Mouse (Mus musculus) left cerebral cortex, postnatal 14 days (tissue): ENCODE measurements around the gene Pdcd6. TPM values are rescaled to one million over a fixed set of nuclear protein-coding genes. Genes with fewer than 3 reads are reported as not detected.

Source experiments
- DNase-seq, 2 experiments: peaks; one replicate each; pipeline ENCODE4 v3.0.0; 2021 to 2022; ENCODE audit warnings: low spot score in 2 of 2, mixed read lengths in 1 of 2
- intact Hi-C: fragments of 180-260 bp; cut with DNase I; formaldehyde crosslinking; loops from one replicate; pipeline ENCODE4 v1.15.1; 2025
- long read RNA-seq, 2 experiments: library from polyadenylated mRNA; stranded (forward); transcript quantifications; one replicate each; pipeline ENCODE4 v2.0.0; 2021
- total RNA-seq, 2 experiments: library from RNA; stranded (reverse); gene quantifications; 2 replicates each; pipeline ENCODE4 v1.2.3; 2021

Gene Pdcd6
- 10 to 100 TPM; 76.3 to 76.6 TPM for total RNA-seq
- long read RNA-seq, experiment 1, transcript Pdcd6-201 (6 exons, 1,131 nt), result major isoform, 69 of 97 reads
- long read RNA-seq, experiment 1, transcript Pdcd6-203 (6 exons, 1,376 nt), result minor isoform, 20 of 97 reads
- long read RNA-seq, experiment 1, partial matches to known transcripts, result 4 of 97 reads
- long read RNA-seq, experiment 1, other reads (novel, unspliced or antisense), result 4 of 97 reads
- long read RNA-seq, experiment 2, transcript Pdcd6-203 (6 exons, 1,376 nt), result minor isoform, 14 of 63 reads
- long read RNA-seq, experiment 2, transcript Pdcd6-201 (6 exons, 1,131 nt), result major isoform, 40 of 63 reads
- long read RNA-seq, experiment 2, partial matches to known transcripts, result 2 of 63 reads
- long read RNA-seq, experiment 2, other reads (novel, unspliced or antisense), result 7 of 63 reads

- intact Hi-C loops, result no loop called here
- DNase-seq, result peak; percentile 86 to 89
Measured at GRCm38 (mm10) chr13:74317170-74317849, at the start of gene Pdcd6. Pdcd6 (minus strand) TSS chr13:74317580.

GRCm38 (mm10) chr13:74363859-74364235, 46.5 kb upstream of the Pdcd6 start, which contains the start of gene Lrrc14b:
Lrrc14b (minus strand) TSS chr13:74364005.
- intact Hi-C loops, result no loop called here

GRCm38 (mm10) chr13:74363176-74363858, 45.9 kb upstream of the Pdcd6 start:
- intact Hi-C loops, result no loop called here
- DNase-seq, result no peak

More at GRCm38 (mm10) chr13:74363859-74364235, 46.5 kb upstream of the Pdcd6 start, which contains the start of gene Lrrc14b:
- DNase-seq, result peak in 1 of 2 experiments; percentile 33

- intact Hi-C loops, result no loop called here
- DNase-seq, result no peak
Measured at GRCm38 (mm10) chr13:74362218-74362617, 44.8 kb upstream of the Pdcd6 start.

GRCm38 (mm10) chr13:74356491-74356890, 39.1 kb upstream of the Pdcd6 start:
- peak in 1 of 2 experiments; percentile 32 for DNase-seq
- intact Hi-C loops, result no loop called here

- peak; percentile 20 to 22 for DNase-seq
- intact Hi-C loops, result no loop called here
Measured at GRCm38 (mm10) chr13:74350435-74350906, 33.1 kb upstream of the Pdcd6 start.

- DNase-seq, result peak; percentile 96 to 97
- intact Hi-C loops, result loop anchor here (10.0 kb wide), 1 partner anchor 185 kb away; no protein-coding TSS in a partner anchor
Measured at GRCm38 (mm10) chr13:74349566-74350434, 32.4 kb upstream of the Pdcd6 start, which contains the start of the genes Sdha and Ccdc127. Sdha (minus strand) TSS chr13:74350280. Ccdc127 (plus strand) TSS chr13:74350309.

GRCm38 (mm10) chr13:74341036-74341435, 23.7 kb upstream of the Pdcd6 start:
- intact Hi-C loops, result loop anchor here (10.0 kb wide), 1 partner anchor 194 kb away; no protein-coding TSS in a partner anchor
- peak; percentile 30 to 42 for DNase-seq

- intact Hi-C loops, result no loop called here
- no peak for DNase-seq
Measured at GRCm38 (mm10) chr13:74329321-74329720, 11.9 kb upstream of the Pdcd6 start.

GRCm38 (mm10) chr13:74316789-74317169, 601 bp downstream of the Pdcd6 start:
- no peak for DNase-seq
- intact Hi-C loops, result no loop called here

GRCm38 (mm10) chr13:74316386-74316785, 994 bp downstream of the Pdcd6 start:
- no peak for DNase-seq
- intact Hi-C loops, result no loop called here

GRCm38 (mm10) chr13:74314616-74315015, 2.8 kb downstream of the Pdcd6 start:
- intact Hi-C loops, result no loop called here

GRCm38 (mm10) chr13:74305780-74306179, 11.6 kb downstream of the Pdcd6 start:
- DNase-seq, result no peak
- intact Hi-C loops, result no loop called here

More at GRCm38 (mm10) chr13:74314616-74315015, 2.8 kb downstream of the Pdcd6 start:
- DNase-seq, result no peak

- intact Hi-C loops, result no loop called here
- DNase-seq, result no peak
Measured at GRCm38 (mm10) chr13:74305380-74305779, 12.0 kb downstream of the Pdcd6 start.

GRCm38 (mm10) chr13:74302050-74303037, 15.0 kb downstream of the Pdcd6 start:
- intact Hi-C loops, result loop anchor here (5.0 kb wide), 2 partner anchors 110 to 330 kb away; no protein-coding TSS in a partner anchor
- DNase-seq, result no peak

- intact Hi-C loops, result loop anchor here (1.0 to 5.0 kb wide), 3 partner anchors 109 to 329 kb away; no protein-coding TSS in a partner anchor
- DNase-seq, result no peak
Measured at GRCm38 (mm10) chr13:74301607-74301984, 15.8 kb downstream of the Pdcd6 start.

- intact Hi-C loops, result loop anchor here (1.0 to 5.0 kb wide), 3 partner anchors 109 to 329 kb away; no protein-coding TSS in a partner anchor
- DNase-seq, result peak; percentile 82 to 84
Measured at GRCm38 (mm10) chr13:74300925-74301606, 16.3 kb downstream of the Pdcd6 start.
